Mouse (Mus musculus) ES-Bruce4 (cell line): ENCODE results near the gene Pnliprp1. TPM values are rescaled to one million over a fixed set of nuclear protein-coding genes. Genes with fewer than 3 reads are reported as not detected.
A peak's percentile ranks its signal among the peaks of the same experiment; 100 is the strongest.

ENCODE experiments used
- H3K27ac ChIP-seq: 2 replicates; pipeline ENCODE4 v1.5.1; 2012; ENCODE audit warnings: low read length, inconsistent platforms; ENCODE audit not compliant: insufficient read depth
- H3K27me3 ChIP-seq: 2 replicates; pipeline ENCODE4 v1.6.1; 2012; ENCODE audit warnings: mild to moderate bottlenecking, low read length, inconsistent platforms; ENCODE audit not compliant: control insufficient read depth, poor library complexity, insufficient read depth, severe bottlenecking
- H3K36me3 ChIP-seq: 2 replicates; pipeline ENCODE4 v1.6.1; 2012; ENCODE audit warnings: inconsistent platforms, mild to moderate bottlenecking, low read length, moderate library complexity; ENCODE audit not compliant: control insufficient read depth, poor library complexity, insufficient read depth, severe bottlenecking
- H3K4me1 ChIP-seq: one replicate; pipeline ENCODE4 v1.8.1; 2011; ENCODE audit warnings: low read length; ENCODE audit not compliant: control insufficient read depth, insufficient read depth
- H3K4me3 ChIP-seq: 2 replicates; pipeline ENCODE4 v1.5.1; 2011; ENCODE audit warnings: low read depth, mild to moderate bottlenecking, low read length
- H3K9ac ChIP-seq: 2 replicates; pipeline ENCODE4 v1.6.1; 2012; ENCODE audit warnings: low read depth, mild to moderate bottlenecking, inconsistent platforms; ENCODE audit not compliant: poor library complexity, severe bottlenecking
- H3K9me3 ChIP-seq: replicated peaks from 2 replicates; pipeline ENCODE4 v1.6.1; 2012; ENCODE audit warnings: mild to moderate bottlenecking, low read length, inconsistent platforms; ENCODE audit not compliant: control insufficient read depth, poor library complexity, insufficient read depth, severe bottlenecking
- CTCF ChIP-seq: IDR thresholded peaks from one replicate; pipeline ENCODE4 v1.8.1; 2011; ENCODE audit warnings: low read depth, low read length
- EP300 ChIP-seq: IDR thresholded peaks from 2 replicates; pipeline ENCODE4 v1.6.1; 2011; ENCODE audit warnings: low read depth, low read length; ENCODE audit not compliant: insufficient read depth
- POLR2A ChIP-seq: IDR thresholded peaks from one replicate; pipeline ENCODE4 v1.8.1; 2011; ENCODE audit warnings: low read length; ENCODE audit not compliant: insufficient read depth
- polyA plus RNA-seq: library from polyadenylated mRNA; stranded (reverse); fragments of >200 nt; gene quantifications from 2 replicates; pipeline ENCODE4 v1.2.4, GENCODE M21; 2011; ENCODE audit warnings: low read depth; ENCODE audit not compliant: missing spikeins, insufficient read depth, insufficient read length

The Pnliprp1 gene
- polyA plus RNA-seq, 1 experiment, result not detected

- Histone ChIP-seq H3K9me3 (no peaks in the 10 kb centered on the region; the same call in 1 of the 2 replicates), H3K36me3 (no peaks in the 10 kb centered on the region), H3K9ac (no peak overlapping the region), H3K4me1 (no peaks in the 10 kb centered on the region), H3K4me3 (no peak overlapping the region), H3K27ac (no peak overlapping the region), H3K27me3 (no peaks in the 10 kb centered on the region)
- TF ChIP-seq EP300, result no peak
- no peak for TF ChIP-seq POLR2A
- no peak for TF ChIP-seq CTCF
These were observed 30.2 kb downstream of the Pnliprp1 start for GRCm38 (mm10) chr19:58758871-58759270.

- H3K9ac ChIP-seq, result no peak within 1 kb of the TSS
- no peak within 1 kb of the TSS for H3K4me3 ChIP-seq
- no peaks in the 10 kb centered on the region for H3K27me3 ChIP-seq
- TF ChIP-seq POLR2A, result no peak
- TF ChIP-seq CTCF, result no peak
- TF ChIP-seq EP300, result no peak
- no peaks in the 10 kb centered on the region; the same call in 1 of the 2 replicates for H3K9me3 ChIP-seq
- H3K4me1 ChIP-seq, result no peaks in the 10 kb centered on the region
- no peaks in the 10 kb centered on the region for H3K36me3 ChIP-seq
- no peak within 1 kb of the TSS for H3K27ac ChIP-seq
These were observed 30.7 kb downstream of the Pnliprp1 start, which contains the start of gene Pnliprp2 for GRCm38 (mm10) chr19:58759423-58759822. Gene Pnliprp2, plus strand, starts transcription at chr19:58759719.

DNA sequence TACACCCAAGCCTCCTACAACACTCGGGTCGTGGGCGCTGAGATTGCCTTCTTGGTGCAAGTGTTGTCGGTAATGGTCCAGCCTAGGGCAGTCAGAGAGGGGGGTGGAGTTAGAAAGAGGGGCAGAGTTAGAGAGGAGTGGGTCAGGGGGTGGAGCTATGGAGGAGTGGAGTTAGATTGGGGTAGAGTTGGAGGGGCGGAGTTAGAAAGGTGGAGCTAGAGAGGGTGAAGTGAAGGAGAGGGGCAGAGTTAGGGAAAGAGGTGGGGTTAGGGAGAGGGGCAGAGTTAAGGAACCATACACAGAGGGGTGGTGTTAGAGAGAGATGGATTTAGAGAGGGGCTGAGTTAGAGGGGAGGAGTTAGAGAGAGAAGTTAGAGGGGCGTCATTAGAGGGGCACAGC is 33.6 kb downstream of the Pnliprp1 start:
- H3K9ac ChIP-seq, result no peak overlapping the region
- no peaks in the 10 kb centered on the region for H3K4me1 ChIP-seq
- H3K4me3 ChIP-seq, result peak overlapping the region; percentile 34
- H3K9me3 ChIP-seq, result no peaks in the 10 kb centered on the region
- TF ChIP-seq POLR2A, result peak; percentile 12
- no peak for TF ChIP-seq CTCF
- no peak for TF ChIP-seq EP300
- no peaks in the 10 kb centered on the region for H3K36me3 ChIP-seq
- no peaks in the 10 kb centered on the region for H3K27me3 ChIP-seq
- H3K27ac ChIP-seq, result no peak overlapping the region

DNA sequence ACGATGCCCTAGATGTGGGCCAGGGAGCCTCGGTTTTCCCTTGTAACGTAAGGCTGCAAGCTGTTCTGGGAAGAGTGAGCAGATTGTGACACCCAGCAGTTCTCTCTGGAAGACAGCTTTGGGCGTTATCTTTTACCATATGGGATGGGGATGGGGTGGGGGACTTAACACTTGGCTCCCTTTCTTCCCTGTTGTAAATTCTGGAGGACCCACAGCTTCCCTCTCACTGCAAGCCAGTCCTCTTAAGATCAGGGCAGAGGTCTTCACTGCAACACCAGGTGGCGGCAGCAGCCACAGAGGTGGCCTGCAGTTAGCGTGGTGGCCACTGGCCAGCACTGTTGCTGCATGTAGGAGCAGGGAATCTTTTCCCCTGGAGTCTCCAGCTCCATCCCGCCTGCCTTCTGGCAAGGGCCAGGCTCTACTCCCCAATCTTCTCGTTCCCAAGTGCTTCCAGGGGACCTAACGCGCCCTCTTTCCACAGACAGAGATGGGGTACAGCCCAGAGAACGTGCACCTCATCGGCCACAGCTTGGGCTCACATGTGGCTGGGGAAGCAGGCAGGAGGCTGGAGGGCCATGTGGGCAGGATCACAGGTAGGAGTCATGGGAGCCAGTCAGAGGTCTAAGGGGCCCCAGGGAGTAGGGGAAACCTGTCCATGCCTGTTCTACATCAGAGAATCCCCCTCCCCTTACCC is 34.3 kb downstream of the Pnliprp1 start:
- Histone ChIP-seq H3K9ac (no peak overlapping the region), H3K4me1 (no peaks in the 10 kb centered on the region), H3K27ac (no peak overlapping the region), H3K9me3 (no peaks in the 10 kb centered on the region), H3K36me3 (no peaks in the 10 kb centered on the region), H3K27me3 (no peaks in the 10 kb centered on the region), H3K4me3 (peak overlapping the region; percentile 24)
- TF ChIP-seq CTCF (peak; percentile 95), POLR2A (no peak)

DNA sequence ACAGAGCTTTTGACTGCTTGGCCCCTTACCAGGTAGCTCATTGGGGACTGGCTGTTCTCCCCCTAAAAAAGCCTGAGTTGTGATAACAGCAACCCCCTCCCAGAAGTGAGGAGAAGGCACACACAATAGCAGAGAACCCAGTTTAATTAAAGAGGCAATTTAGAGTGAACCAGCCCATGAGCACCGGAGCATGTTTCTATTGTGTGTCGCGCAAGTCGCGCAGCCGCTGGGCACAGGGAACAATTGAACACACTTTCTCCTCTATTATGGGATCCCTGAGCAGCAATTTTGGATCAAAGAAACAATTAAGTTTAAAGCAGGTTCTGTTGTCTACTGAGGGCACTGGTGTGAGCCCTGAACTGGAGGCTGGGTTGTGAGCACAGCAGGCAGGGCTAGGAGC is 38.6 kb downstream of the Pnliprp1 start:
- Histone ChIP-seq H3K36me3 (no peaks in the 10 kb centered on the region), H3K9ac (no peak overlapping the region), H3K4me3 (no peak overlapping the region), H3K4me1 (no peaks in the 10 kb centered on the region), H3K27me3 (peaks cover 2% of the 10 kb centered on the region; the same call in 1 of the 2 replicates), H3K9me3 (no peaks in the 10 kb centered on the region), H3K27ac (no peak overlapping the region)
- TF ChIP-seq CTCF (no peak), POLR2A (no peak), EP300 (no peak)

DNA sequence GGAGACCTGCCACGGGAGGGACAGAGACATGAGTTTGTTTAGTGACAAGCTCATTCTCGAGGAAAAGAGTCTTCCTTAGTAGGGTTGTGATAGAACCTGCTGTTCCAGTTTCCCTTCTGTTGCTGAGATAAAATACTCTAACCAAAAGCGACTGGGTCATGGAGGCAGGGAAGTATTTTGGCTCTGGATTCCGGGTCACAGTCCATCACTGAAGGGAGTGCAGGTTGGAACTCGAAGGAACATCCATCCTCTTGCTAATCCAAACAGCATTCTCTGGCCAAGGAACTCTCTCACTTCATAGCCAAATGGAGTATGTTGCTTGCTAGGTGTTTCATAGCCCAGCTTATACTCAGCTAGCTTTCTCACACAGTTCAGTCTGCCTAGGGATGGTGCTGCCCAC is 47.8 kb downstream of the Pnliprp1 start:
- no peak for TF ChIP-seq POLR2A
- no peak for TF ChIP-seq CTCF
- TF ChIP-seq EP300, result no peak
- H3K27me3 ChIP-seq, result no peaks in the 10 kb centered on the region
- H3K4me3 ChIP-seq, result no peak overlapping the region
- no peaks in the 10 kb centered on the region for H3K36me3 ChIP-seq
- no peaks in the 10 kb centered on the region for H3K4me1 ChIP-seq
- H3K9me3 ChIP-seq, result no peaks in the 10 kb centered on the region
- no peak overlapping the region for H3K9ac ChIP-seq
- no peak overlapping the region for H3K27ac ChIP-seq
